Mouse (Mus musculus): ENCODE data around the gene Msrb1. TPM values are rescaled to one million over a fixed set of nuclear protein-coding genes. Genes with fewer than 3 reads are reported as not detected.

Msrb1 gene
- total RNA-seq, 1 experiment = 30.2 TPM

DNA sequence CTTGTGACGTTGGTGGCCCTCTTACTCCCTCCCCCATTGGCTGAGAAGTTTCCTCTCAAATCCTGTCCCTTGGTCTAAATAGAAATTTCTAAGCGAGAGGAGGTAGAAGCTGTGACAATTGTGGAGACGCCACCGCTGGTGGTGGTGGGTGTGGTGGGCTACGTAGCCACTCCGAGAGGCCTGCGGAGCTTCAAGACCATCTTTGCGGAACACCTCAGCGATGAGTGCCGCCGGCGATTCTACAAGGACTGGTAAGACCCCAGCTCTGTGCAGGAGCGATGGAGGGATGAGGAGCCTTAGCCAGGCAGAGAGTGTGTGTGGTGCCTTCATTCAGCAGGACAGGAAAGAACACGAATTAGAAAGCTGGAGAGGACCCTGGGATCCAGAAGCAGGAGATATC lies 5.7 kb upstream of the Msrb1 start:
- TF ChIP-seq MAFK (IDR thresholded peaks at IDR 0.05; ENCODE audit: insufficient read depth, low read depth, low read length) = no peak
- no peak for TF ChIP-seq ZNF384 (IDR thresholded peaks at IDR 0.05; ENCODE audit: low read depth, low read length)
- no peak for TF ChIP-seq CHD2 (IDR thresholded peaks at IDR 0.05; ENCODE audit: low read depth, low read length)
- no peak for TF ChIP-seq ZC3H11A (IDR thresholded peaks at IDR 0.05; ENCODE audit: borderline replicate concordance, low read depth, low read length)
- no peak for TF ChIP-seq HCFC1 (IDR thresholded peaks at IDR 0.05; ENCODE audit: borderline replicate concordance, insufficient read depth, low read length)
- Histone ChIP-seq H3K9me3 (ENCODE audit: control insufficient read depth, insufficient read depth, low read depth, low read length) (no peaks in the 10 kb centered on the region), H3K4me1 (ENCODE audit: control insufficient read depth in 2 of 2, insufficient read depth in 2 of 2, low read length in 2 of 2, poor library complexity in 1 of 2) (peaks cover 1 to 13% of the 10 kb centered on the region in 2 experiments; a peak in 2 of 4 replicates), H3K36me3 (ENCODE audit: control insufficient read depth, insufficient read depth, low read length, poor library complexity, severe bottlenecking) (no peaks in the 10 kb centered on the region), H3K27ac (ENCODE audit: insufficient read depth, low read depth, low read length, poor library complexity, severe bottlenecking) (no peak overlapping the region), H3K4me3 (ENCODE audit: insufficient read depth in 1 of 2, low read depth in 1 of 2, low read length in 2 of 2, poor library complexity in 1 of 2, severe bottlenecking in 1 of 2) (no peak overlapping the region), H3K9ac (ENCODE audit: insufficient read depth, low read depth, low read length, poor library complexity, severe bottlenecking) (no peak overlapping the region)
- DNase-seq (ENCODE audit: low read depth, low spot score) = no peak
- in situ Hi-C loops (cut with MboI; ENCODE audit: low sequenced_read_pairs in 2 of 2, unreplicated experiment in 2 of 2) = no loop called here

DNA sequence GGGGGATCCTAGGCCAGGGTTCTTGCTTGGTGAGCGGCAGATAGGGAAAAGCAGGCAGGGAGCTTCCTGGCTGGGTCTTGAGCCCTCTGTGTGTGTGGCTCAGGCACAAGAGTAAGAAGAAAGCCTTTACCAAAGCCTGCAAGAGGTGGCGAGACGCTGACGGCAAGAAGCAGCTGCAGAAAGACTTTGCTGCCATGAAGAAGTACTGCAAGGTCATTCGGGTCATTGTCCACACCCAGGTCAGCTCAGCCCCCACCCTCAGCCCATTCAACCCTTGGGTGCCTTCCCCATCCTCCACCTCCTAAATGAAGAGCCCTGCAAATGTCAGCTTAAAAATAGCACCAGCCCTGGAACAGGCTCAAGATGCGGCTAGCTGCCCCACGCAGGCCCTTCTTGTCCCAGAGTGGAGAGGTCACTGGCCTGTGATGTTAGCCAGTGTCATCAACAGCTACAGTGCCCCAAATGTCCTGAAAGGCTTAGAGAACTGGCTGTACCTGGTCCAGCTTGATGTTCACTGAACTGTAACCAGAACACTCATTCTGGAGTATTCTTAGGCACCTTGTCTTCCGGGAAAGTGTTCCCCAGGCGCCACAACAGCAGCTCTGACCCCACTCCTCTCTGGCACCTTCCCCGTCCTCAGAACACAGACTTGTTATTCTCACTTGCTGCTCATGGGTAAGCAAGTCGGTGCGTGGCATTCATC lies 4.1 kb upstream of the Msrb1 start:
- no peak for DNase-seq (ENCODE audit: low read depth, low spot score)
- H3K9ac ChIP-seq (ENCODE audit: insufficient read depth, low read depth, low read length, poor library complexity, severe bottlenecking) = no peak overlapping the region
- in situ Hi-C loops (cut with MboI; ENCODE audit: low sequenced_read_pairs in 2 of 2, unreplicated experiment in 2 of 2) = no loop called here
- no peaks in the 10 kb centered on the region for H3K9me3 ChIP-seq (ENCODE audit: control insufficient read depth, insufficient read depth, low read depth, low read length)
- no peak overlapping the region for H3K27ac ChIP-seq (ENCODE audit: insufficient read depth, low read depth, low read length, poor library complexity, severe bottlenecking)
- no peak overlapping the region for H3K4me3 ChIP-seq (ENCODE audit: insufficient read depth in 1 of 2, low read depth in 1 of 2, low read length in 2 of 2, poor library complexity in 1 of 2, severe bottlenecking in 1 of 2)
- H3K4me1 ChIP-seq (ENCODE audit: control insufficient read depth in 2 of 2, insufficient read depth in 2 of 2, low read length in 2 of 2, poor library complexity in 1 of 2) = peaks cover 1 to 18% of the 10 kb centered on the region in 2 experiments; a peak in 2 of 4 replicates
- no peaks in the 10 kb centered on the region for H3K36me3 ChIP-seq (ENCODE audit: control insufficient read depth, insufficient read depth, low read length, poor library complexity, severe bottlenecking)
- TF ChIP-seq ZC3H11A (IDR thresholded peaks at IDR 0.05; ENCODE audit: borderline replicate concordance, low read depth, low read length) = no peak
- no peak for TF ChIP-seq HCFC1 (IDR thresholded peaks at IDR 0.05; ENCODE audit: borderline replicate concordance, insufficient read depth, low read length)
- TF ChIP-seq CHD2 (IDR thresholded peaks at IDR 0.05; ENCODE audit: low read depth, low read length) = no peak
- no peak for TF ChIP-seq ZNF384 (IDR thresholded peaks at IDR 0.05; ENCODE audit: low read depth, low read length)
- no peak for TF ChIP-seq MAFK (IDR thresholded peaks at IDR 0.05; ENCODE audit: insufficient read depth, low read depth, low read length)

DNA sequence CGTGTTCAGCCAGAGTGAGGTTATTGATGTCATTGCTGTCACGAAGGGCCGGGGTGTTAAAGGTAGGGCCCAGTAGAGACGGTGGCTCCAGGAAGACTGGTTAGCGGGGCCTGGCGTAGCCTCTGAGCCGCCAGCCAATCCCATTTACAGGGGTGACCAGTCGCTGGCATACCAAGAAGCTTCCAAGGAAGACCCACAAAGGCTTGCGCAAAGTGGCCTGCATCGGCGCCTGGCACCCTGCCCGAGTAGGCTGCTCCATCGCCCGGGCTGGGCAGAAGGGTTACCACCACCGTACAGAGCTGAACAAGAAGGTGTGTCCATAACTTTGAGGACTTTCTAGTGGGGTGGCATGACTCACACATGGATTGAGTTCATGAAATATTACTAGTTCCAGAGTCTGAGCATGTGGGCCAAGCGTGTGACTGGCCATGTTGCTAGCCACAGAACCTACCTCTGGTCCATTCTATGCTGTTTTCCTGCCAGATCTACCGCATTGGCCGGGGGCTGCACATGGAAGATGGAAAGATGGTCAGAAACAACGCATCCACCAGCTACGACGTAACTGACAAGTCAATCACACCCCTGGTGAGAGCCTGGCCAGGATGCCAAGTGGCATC lies 2.9 kb upstream of the Msrb1 start:
- Histone ChIP-seq H3K9me3 (ENCODE audit: control insufficient read depth, insufficient read depth, low read depth, low read length) (no peaks in the 10 kb centered on the region), H3K27ac (ENCODE audit: insufficient read depth, low read depth, low read length, poor library complexity, severe bottlenecking) (no peak overlapping the region), H3K4me3 (ENCODE audit: insufficient read depth in 1 of 2, low read depth in 1 of 2, low read length in 2 of 2, poor library complexity in 1 of 2, severe bottlenecking in 1 of 2) (no peak overlapping the region), H3K36me3 (ENCODE audit: control insufficient read depth, insufficient read depth, low read length, poor library complexity, severe bottlenecking) (no peaks in the 10 kb centered on the region), H3K9ac (ENCODE audit: insufficient read depth, low read depth, low read length, poor library complexity, severe bottlenecking) (no peak overlapping the region), H3K4me1 (ENCODE audit: control insufficient read depth in 2 of 2, insufficient read depth in 2 of 2, low read length in 2 of 2, poor library complexity in 1 of 2) (peaks cover 1 to 12% of the 10 kb centered on the region in 2 experiments; a peak in 2 of 4 replicates)
- TF ChIP-seq HCFC1 (IDR thresholded peaks at IDR 0.05; ENCODE audit: borderline replicate concordance, insufficient read depth, low read length) (no peak), CHD2 (IDR thresholded peaks at IDR 0.05; ENCODE audit: low read depth, low read length) (no peak), ZNF384 (IDR thresholded peaks at IDR 0.05; ENCODE audit: low read depth, low read length) (no peak), MAFK (IDR thresholded peaks at IDR 0.05; ENCODE audit: insufficient read depth, low read depth, low read length) (no peak), ZC3H11A (IDR thresholded peaks at IDR 0.05; ENCODE audit: borderline replicate concordance, low read depth, low read length) (no peak)
- in situ Hi-C loops (cut with MboI; ENCODE audit: low sequenced_read_pairs in 2 of 2, unreplicated experiment in 2 of 2) = no loop called here
- DNase-seq (ENCODE audit: low read depth, low spot score) = no peak

DNA sequence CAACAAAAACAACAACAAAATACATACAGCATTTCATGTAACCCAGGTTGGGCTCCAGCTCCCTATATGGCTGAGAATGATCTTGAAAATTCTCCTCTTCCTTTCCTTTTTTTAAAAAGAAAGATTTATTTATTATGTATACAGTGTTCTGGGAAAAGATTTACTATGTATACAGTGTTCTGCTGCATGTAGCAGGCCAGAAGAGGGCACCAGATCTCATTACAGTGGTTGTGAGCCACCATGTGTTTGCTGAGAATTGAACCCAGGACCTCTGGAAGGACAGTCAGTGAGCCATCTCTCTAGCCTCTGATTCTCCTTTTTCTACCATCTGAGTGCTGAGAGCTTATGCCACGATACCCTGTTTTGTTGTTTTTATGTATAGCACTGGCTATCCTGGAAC lies 1.9 kb upstream of the Msrb1 start:
- no peaks in the 10 kb centered on the region for H3K36me3 ChIP-seq (ENCODE audit: control insufficient read depth, insufficient read depth, low read length, poor library complexity, severe bottlenecking)
- H3K4me1 ChIP-seq (ENCODE audit: control insufficient read depth in 2 of 2, insufficient read depth in 2 of 2, low read length in 2 of 2, poor library complexity in 1 of 2) = peaks cover 1 to 15% of the 10 kb centered on the region in 2 experiments; a peak in 2 of 4 replicates
- no peak overlapping the region for H3K9ac ChIP-seq (ENCODE audit: insufficient read depth, low read depth, low read length, poor library complexity, severe bottlenecking)
- H3K4me3 ChIP-seq (ENCODE audit: insufficient read depth in 1 of 2, low read depth in 1 of 2, low read length in 2 of 2, poor library complexity in 1 of 2, severe bottlenecking in 1 of 2) = no peak overlapping the region
- in situ Hi-C loops (cut with MboI; ENCODE audit: low sequenced_read_pairs in 2 of 2, unreplicated experiment in 2 of 2) = no loop called here
- no peaks in the 10 kb centered on the region for H3K9me3 ChIP-seq (ENCODE audit: control insufficient read depth, insufficient read depth, low read depth, low read length)
- DNase-seq (ENCODE audit: low read depth, low spot score) = no peak
- TF ChIP-seq ZC3H11A (IDR thresholded peaks at IDR 0.05; ENCODE audit: borderline replicate concordance, low read depth, low read length) (no peak), HCFC1 (IDR thresholded peaks at IDR 0.05; ENCODE audit: borderline replicate concordance, insufficient read depth, low read length) (no peak), ZNF384 (IDR thresholded peaks at IDR 0.05; ENCODE audit: low read depth, low read length) (no peak), CHD2 (IDR thresholded peaks at IDR 0.05; ENCODE audit: low read depth, low read length) (no peak), MAFK (IDR thresholded peaks at IDR 0.05; ENCODE audit: insufficient read depth, low read depth, low read length) (no peak)
- H3K27ac ChIP-seq (ENCODE audit: insufficient read depth, low read depth, low read length, poor library complexity, severe bottlenecking) = no peak overlapping the region
